Mouse (Mus musculus): ENCODE results near the gene Abcc2. TPM values are rescaled to one million over a fixed set of nuclear protein-coding genes. Genes with fewer than 3 reads are reported as not detected.

Abcc2 gene
- polyA plus RNA-seq, 1 experiment from 2014 or later = 0.03 TPM

DNA sequence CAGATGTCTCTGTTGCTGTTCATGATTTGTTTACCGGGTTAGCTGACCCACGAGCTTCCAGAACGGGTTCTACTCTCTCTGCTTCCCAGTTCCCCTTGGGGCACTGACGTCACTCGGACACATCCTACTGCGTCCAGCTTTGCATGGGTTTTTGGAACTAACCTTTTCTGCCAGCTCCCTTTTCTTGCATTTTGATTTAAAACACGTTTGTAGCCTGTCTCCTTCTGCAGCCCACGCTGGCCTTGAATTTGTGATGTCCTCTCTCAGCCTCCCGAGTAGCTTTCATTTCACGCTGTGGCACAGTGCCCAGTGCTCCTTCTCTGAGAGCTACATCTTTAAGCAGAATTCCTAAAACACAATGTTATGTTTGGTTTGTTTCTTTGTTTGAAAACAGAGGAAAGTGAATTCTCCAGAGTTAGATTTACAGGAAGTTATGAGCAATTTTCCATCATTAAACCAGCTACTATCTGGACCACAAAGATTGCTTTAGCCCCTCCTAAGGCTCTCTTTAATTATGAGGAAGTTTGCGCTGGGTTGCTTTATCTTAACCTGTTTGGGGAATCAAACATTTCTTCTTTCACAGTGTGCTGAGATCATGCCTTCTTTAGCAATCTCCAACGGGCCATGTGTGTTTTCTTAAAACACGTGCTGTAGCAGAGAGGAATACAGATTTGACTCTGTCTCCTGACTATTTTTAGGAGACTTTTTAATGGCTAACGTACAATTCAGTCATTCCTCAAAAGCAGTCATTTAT lies 33.8 kb downstream of the Abcc2 start:
- H3K27ac ChIP-seq = no peak overlapping the region
- no peak overlapping the region for H3K9ac ChIP-seq
- no peak for ATAC-seq (ENCODE audit: insufficient number of reproducible peaks, low FRiP score, low TSS enrichment, low read depth)
- WGBS = 56% methylated on average over 14 of the region's 14 CpGs
- no peak overlapping the region for H3K4me2 ChIP-seq
- H3K27me3 ChIP-seq = no peaks in the 10 kb centered on the region
- H3K4me1 ChIP-seq = 0 out of 2 replicates have a peak, but pooled peaks cover 2% of the 10 kb centered on the region
- no peaks in the 10 kb centered on the region for H3K36me3 ChIP-seq
- no peak overlapping the region for H3K4me3 ChIP-seq
- H3K9me3 ChIP-seq = no peaks in the 10 kb centered on the region

DNA sequence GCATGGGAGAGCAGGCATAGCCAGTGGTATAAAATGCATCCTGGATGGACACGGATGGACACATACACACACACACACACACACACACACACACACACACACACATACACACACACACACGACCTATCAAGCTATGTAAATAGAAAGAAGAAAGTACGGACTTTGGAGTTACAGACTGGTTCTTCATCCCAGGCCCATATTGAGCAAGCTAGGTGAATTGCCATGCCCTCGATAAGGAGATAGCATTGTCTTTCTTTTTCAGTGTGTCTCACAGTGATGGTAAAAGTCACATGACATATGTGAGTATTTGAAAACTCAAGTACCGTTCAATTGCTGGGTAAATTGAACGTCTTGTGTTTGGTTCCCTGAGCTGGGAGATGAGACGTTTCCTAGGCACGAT lies 44.9 kb downstream of the Abcc2 start:
- 80% methylated on average over 8 of the region's 8 CpGs for WGBS

DNA sequence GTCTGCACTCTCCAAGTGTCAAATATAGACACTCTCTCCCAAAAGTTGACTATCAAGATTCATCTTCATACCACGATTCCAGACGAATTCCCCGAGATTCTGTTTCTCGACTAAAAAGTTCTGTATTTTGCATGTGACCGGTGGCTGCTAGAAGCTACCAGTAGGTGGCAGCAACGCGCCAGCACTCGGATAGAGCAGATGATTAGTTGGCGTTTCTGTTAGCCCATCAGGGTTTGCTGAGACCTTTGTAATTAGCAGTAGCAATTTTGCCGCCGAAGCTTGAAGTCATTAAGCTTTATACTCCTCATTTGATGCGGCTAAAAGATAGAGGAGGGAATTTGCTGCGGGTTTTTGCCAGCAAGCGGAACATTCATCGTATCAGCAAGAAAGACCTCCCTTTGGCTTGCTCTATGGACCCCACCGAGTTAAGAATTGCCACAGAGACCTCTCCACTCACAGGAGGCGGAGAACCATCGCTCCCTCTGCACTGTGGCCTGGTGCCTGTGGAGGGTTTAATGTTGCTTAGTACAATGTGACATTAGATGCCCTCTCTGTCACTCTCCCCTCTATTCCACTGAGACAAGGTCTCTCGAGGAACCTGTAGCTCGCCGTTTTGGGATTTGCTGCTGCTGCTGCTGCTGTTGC lies 50.6 kb downstream of the Abcc2 start:
- no peaks in the 10 kb centered on the region for H3K4me1 ChIP-seq
- no peaks in the 10 kb centered on the region for H3K9me3 ChIP-seq
- no peak overlapping the region for H3K9ac ChIP-seq
- H3K36me3 ChIP-seq = no peaks in the 10 kb centered on the region
- 0 out of 2 replicates have a peak overlapping the region, but pooled peaks have one; percentile 8 for H3K4me2 ChIP-seq
- ATAC-seq (ENCODE audit: insufficient number of reproducible peaks, low FRiP score, low TSS enrichment, low read depth) = no peak
- no peak overlapping the region for H3K27ac ChIP-seq
- WGBS = 26% methylated on average over 21 of the region's 21 CpGs
- no peaks in the 10 kb centered on the region for H3K27me3 ChIP-seq
- H3K4me3 ChIP-seq = no peak overlapping the region

More for the DNA sequence above, 44.9 kb downstream of the Abcc2 start:
- Histone ChIP-seq H3K36me3 (no peaks in the 10 kb centered on the region), H3K4me1 (no peaks in the 10 kb centered on the region), H3K27me3 (no peaks in the 10 kb centered on the region), H3K9ac (no peak overlapping the region), H3K9me3 (no peaks in the 10 kb centered on the region), H3K4me3 (no peak overlapping the region), H3K27ac (no peak overlapping the region), H3K4me2 (no peak overlapping the region)
- ATAC-seq (ENCODE audit: insufficient number of reproducible peaks, low FRiP score, low TSS enrichment, low read depth) = no peak

DNA sequence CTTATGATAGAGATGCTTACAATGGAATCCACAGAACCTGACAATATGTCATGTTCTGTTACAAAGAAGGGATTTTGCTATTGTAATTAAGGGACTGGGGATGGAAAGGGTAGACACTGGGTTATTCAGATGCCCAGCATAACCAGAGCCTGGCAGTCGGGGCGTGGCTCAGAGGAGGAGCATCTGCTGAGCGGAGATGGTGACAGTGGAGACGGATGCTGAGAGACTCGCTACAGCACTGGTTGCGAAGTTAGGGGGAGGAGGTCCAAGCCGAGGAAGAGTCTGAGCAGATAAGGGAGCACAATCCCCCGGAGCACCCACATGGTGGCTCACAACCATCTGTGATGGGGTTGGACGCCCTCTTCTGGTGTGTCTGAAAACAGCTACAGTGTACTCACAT lies 61.2 kb downstream of the Abcc2 start:
- no peaks in the 10 kb centered on the region for H3K27me3 ChIP-seq
- H3K4me2 ChIP-seq = no peak overlapping the region
- peaks cover 34% of the 10 kb centered on the region for H3K36me3 ChIP-seq
- H3K9me3 ChIP-seq = no peaks in the 10 kb centered on the region
- H3K9ac ChIP-seq = no peak overlapping the region
- H3K4me1 ChIP-seq = no peaks in the 10 kb centered on the region
- no peak overlapping the region for H3K4me3 ChIP-seq
- WGBS = 91% methylated on average over 9 of the region's 9 CpGs
- no peak for ATAC-seq (ENCODE audit: insufficient number of reproducible peaks, low FRiP score, low TSS enrichment, low read depth)
- H3K27ac ChIP-seq = no peak overlapping the region

DNA sequence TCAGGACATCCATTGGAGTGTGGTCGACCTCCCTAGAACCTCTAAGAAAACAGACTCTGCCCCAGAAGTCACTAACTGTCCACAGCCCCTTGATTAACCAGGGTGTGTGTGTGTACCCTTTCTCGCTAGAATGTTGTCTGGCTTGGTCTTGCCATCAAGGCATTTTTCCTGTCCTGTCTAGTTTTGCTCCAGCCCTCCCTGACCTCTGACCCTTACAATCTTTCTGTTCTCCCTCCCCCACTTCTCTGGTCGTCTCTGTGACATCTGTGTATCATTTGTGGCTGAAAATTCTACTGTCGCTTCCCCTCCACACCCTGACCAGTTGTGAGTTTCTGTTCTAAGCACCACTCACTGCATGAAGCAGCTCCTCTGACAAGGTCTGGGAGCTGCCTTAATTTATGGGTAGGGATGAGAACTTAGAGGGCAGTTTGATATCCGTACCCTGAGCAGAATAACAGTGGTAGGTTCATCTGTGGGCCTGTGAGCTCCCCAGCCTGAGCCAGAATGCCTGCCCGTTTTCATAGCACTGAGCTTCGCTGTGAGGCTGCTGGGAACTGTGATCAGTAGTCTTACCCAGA lies 63.4 kb downstream of the Abcc2 start:
- peaks cover 56% of the 10 kb centered on the region for H3K36me3 ChIP-seq
- H3K4me3 ChIP-seq = no peak overlapping the region
- H3K4me1 ChIP-seq = no peaks in the 10 kb centered on the region
- H3K27me3 ChIP-seq = no peaks in the 10 kb centered on the region
- no peak overlapping the region for H3K27ac ChIP-seq
- no peaks in the 10 kb centered on the region for H3K9me3 ChIP-seq
- H3K9ac ChIP-seq = no peak overlapping the region
- ATAC-seq (ENCODE audit: insufficient number of reproducible peaks, low FRiP score, low TSS enrichment, low read depth) = no peak
- WGBS = 41% methylated on average over 7 of the region's 7 CpGs
- no peak overlapping the region for H3K4me2 ChIP-seq

DNA sequence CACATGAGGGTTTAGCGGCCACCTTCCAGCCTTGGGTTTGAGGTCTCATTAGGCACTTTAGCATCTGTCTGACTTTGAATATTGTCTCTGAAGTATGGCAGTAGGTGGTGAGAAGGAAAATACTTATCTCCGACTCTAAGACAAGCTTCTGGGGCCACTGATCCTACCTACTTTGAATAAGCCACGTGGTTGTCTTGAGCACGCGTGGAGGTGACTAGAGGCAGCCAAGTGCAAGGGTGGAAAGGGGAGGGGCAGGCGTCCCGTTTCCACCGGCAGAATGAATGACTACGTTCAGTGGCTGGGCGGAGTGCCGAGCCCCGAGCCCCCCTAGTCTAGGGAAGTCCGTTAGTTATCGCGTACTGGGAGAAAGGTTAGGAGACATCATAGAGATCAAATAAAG lies 65.1 kb downstream of the Abcc2 start:
- H3K4me1 ChIP-seq = no peaks in the 10 kb centered on the region
- H3K27me3 ChIP-seq = no peaks in the 10 kb centered on the region
- H3K36me3 ChIP-seq = peaks cover 72% of the 10 kb centered on the region
- WGBS = 90% methylated on average over 15 of the region's 15 CpGs
- no peak overlapping the region for H3K9ac ChIP-seq
- H3K9me3 ChIP-seq = no peaks in the 10 kb centered on the region
- no peak for ATAC-seq (ENCODE audit: insufficient number of reproducible peaks, low FRiP score, low TSS enrichment, low read depth)
- H3K4me3 ChIP-seq = no peak overlapping the region
- no peak overlapping the region for H3K4me2 ChIP-seq
- H3K27ac ChIP-seq = no peak overlapping the region

DNA sequence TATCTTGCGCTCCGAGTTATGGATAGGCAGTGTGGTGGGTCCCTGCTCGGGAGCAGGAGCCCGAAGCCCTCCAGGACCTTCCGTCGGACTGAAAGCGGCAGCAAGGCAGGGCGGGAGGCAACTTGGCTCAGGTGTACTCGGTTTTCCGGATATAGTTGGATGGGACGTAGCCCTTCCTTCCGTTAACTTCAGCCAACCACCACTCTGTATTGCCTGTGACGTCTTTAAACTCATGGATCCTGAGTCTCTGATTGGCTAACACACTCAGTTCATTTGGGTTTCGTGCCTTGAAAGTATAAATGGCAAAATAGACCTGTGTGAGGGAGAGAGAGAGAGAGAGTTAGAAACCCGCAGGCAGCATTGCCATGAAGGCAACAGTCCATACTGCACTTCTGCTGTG lies 66.0 kb downstream of the Abcc2 start:
- Histone ChIP-seq H3K4me2 (no peak overlapping the region), H3K36me3 (peaks cover 80% of the 10 kb centered on the region), H3K27ac (no peak overlapping the region), H3K9me3 (no peaks in the 10 kb centered on the region), H3K9ac (no peak overlapping the region), H3K4me1 (no peaks in the 10 kb centered on the region), H3K27me3 (no peaks in the 10 kb centered on the region), H3K4me3 (no peak overlapping the region)
- WGBS = 94% methylated on average over 15 of the region's 15 CpGs
- ATAC-seq (ENCODE audit: insufficient number of reproducible peaks, low FRiP score, low TSS enrichment, low read depth) = no peak

DNA sequence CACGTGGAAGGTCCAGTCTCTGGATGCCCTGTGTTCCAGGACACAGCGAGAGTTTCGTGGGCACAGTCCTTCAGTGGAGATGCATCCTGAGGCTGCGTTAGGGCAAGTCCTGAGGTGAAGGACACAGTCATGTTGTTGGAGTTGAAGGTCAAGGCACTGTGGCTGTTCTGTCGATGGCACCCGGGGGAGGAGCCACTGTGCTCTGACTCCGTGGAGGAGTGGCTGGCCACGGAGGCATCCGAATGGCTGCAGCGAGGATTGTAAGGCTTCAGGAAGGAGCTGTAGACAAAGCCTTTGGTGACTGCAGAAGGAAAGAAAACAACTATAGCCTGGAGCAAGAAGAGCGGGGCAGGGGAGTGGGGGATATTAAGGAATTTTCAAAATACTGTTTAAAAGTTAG lies 68.0 kb downstream of the Abcc2 start:
- no peak for ATAC-seq (ENCODE audit: insufficient number of reproducible peaks, low FRiP score, low TSS enrichment, low read depth)
- 94% methylated on average over 11 of the region's 11 CpGs for WGBS
- Histone ChIP-seq H3K4me3 (no peak overlapping the region), H3K4me2 (no peak overlapping the region), H3K9me3 (no peaks in the 10 kb centered on the region), H3K27me3 (no peaks in the 10 kb centered on the region), H3K36me3 (peaks cover 96% of the 10 kb centered on the region), H3K27ac (no peak overlapping the region), H3K4me1 (no peaks in the 10 kb centered on the region), H3K9ac (no peak overlapping the region)

DNA sequence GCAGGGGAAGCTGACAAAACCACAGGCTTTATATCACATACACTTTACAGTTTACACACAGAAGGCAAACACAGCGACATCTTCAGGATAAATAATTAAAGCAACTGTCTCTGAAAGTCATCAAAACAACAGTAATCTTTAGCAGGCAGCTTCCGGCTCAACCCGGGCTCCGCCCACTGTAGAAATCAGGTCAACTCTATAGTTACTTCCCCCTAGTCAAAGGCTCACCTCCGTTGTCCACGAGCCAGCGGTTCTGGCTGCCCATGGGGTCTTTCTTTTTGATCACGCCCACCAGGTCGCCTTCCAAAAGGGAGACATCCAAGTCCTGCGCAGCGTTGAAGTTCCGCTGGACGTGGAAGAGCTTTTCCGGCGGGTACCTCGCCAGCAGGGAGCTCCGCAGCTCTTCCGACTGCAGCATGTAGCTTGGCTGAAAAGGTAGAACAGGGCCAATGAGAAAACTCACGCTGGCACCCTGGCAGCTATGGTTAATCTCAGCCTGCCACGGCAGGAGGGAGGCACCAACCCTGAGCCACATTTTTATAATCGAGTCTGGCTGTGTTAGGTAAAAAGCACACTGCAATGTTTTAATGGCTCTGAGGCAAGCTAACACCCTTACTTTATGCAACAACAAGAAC lies 70.1 kb downstream of the Abcc2 start:
- Histone ChIP-seq H3K27me3 (no peaks in the 10 kb centered on the region), H3K4me3 (no peak overlapping the region), H3K9ac (no peak overlapping the region), H3K9me3 (no peaks in the 10 kb centered on the region), H3K4me2 (no peak overlapping the region), H3K4me1 (no peaks in the 10 kb centered on the region), H3K36me3 (peaks cover 97% of the 10 kb centered on the region), H3K27ac (no peak overlapping the region)
- no peak for ATAC-seq (ENCODE audit: insufficient number of reproducible peaks, low FRiP score, low TSS enrichment, low read depth)
- 85% methylated on average over 21 of the region's 21 CpGs for WGBS

DNA sequence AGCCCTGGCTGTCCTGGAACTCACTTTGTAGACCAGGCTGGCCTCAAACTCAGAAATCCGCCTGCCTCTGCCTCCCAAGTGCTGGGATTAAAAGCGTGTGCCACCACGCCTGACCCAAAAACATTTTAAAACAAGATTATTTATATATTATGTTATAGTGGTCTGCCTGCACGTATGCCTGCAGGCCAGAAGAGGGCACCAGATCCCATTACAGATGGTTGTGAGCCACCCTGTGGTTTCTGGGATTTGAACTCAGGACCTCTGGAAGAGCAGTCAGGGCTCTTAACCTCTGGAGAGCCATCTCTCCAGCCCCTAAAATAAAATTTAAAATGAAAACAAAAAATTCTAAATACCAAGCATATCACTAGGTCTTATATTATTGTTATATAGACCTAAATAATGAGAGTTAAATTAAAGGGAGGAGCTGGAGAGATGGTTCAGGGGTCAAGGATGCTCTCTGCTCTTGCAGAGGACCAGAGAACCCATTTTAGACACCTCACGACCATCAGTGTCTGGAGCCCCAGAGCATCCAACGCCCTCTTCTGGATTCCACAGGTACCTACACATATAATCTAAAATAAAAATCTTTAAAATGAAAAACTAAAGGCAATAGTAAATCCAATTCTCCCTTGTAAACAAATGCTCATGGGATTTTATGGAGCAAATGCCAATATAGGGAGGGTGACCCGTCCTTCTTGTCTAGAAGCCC lies 71.0 kb downstream of the Abcc2 start:
- no peak overlapping the region for H3K4me2 ChIP-seq
- no peak overlapping the region for H3K4me3 ChIP-seq
- 79% methylated on average over 7 of the region's 7 CpGs for WGBS
- no peaks in the 10 kb centered on the region for H3K4me1 ChIP-seq
- no peak overlapping the region for H3K27ac ChIP-seq
- H3K36me3 ChIP-seq = peaks cover 90% of the 10 kb centered on the region
- no peak for ATAC-seq (ENCODE audit: insufficient number of reproducible peaks, low FRiP score, low TSS enrichment, low read depth)
- H3K27me3 ChIP-seq = no peaks in the 10 kb centered on the region
- H3K9ac ChIP-seq = no peak overlapping the region
- no peaks in the 10 kb centered on the region for H3K9me3 ChIP-seq

DNA sequence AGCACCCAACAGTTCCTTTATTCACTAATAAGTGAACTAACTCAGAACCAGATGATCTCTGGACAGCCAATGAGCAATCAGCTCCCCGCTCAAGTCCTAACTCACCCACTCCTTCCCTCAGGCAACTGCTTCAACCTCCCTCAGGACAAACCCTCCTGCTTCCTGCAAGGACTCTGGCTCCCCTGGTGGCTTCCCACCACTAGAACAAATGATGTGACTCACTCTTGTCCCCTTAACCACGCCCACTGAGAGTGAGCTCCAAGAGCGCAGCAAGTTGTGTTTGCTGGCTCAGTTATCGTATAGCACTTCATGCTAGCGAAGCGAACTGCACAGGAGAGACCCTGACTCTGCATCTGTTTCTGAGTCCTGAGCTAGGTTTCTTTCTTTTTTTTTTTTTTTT lies 75.4 kb downstream of the Abcc2 start:
- Histone ChIP-seq H3K4me2 (no peak overlapping the region), H3K9ac (no peak overlapping the region), H3K27me3 (no peaks in the 10 kb centered on the region), H3K9me3 (no peaks in the 10 kb centered on the region), H3K27ac (no peak overlapping the region), H3K36me3 (peaks cover 69% of the 10 kb centered on the region), H3K4me3 (no peak overlapping the region), H3K4me1 (no peaks in the 10 kb centered on the region)
- no peak for ATAC-seq (ENCODE audit: insufficient number of reproducible peaks, low FRiP score, low TSS enrichment, low read depth)
- 84% methylated on average over 6 of the region's 6 CpGs for WGBS

All from limb, embryonic 15.5 days (tissue).